Mouse (Mus musculus): ENCODE measurements around the gene Grm1. TPM values are rescaled to one million over a fixed set of nuclear protein-coding genes. Genes with fewer than 3 reads are reported as not detected.

Gene Grm1
- polyA plus RNA-seq, 1 experiment from 2014 or later: 0.04 TPM

DNA sequence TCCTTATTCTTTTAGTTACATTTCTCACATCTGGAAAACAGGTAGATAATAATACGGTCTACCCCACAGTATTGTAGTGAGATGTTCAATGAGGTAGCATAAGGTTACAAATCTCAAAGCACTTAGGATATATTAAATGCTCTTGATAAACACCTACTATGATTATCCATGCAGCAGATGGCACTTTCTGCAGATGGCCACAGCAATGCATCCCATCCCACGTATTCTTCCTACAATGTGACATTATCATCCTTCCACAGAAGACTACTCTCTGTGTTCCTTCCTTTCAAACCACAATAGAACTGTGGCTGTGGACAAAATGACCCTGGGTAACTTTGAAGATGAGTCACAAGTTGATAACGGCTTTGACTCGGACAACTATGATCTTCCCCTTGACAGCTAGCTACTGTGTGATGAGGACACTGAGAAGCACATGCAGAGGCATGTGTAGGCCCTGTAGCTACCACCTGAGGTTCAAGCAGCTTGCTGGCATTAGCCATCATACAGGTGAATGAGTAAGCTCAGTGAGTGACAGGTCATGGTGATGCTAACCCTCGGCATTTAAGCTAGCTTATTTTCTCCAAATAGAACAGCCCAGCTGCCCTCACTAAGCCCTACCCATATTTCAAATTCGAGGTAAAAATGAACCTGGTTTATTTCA, 117.5 kb downstream of the Grm1 start:
- Histone ChIP-seq H3K9me3 (ENCODE audit: low read depth, low read length) (no peaks in the 10 kb centered on the region), H3K27me3 (ENCODE audit: insufficient read depth, low read length) (no peaks in the 10 kb centered on the region), H3K36me3 (ENCODE audit: insufficient read depth) (no peaks in the 10 kb centered on the region), H3K4me3 (ENCODE audit: low read depth, low read length) (no peak overlapping the region), H3K9ac (no peak overlapping the region), H3K4me1 (ENCODE audit: insufficient read depth) (no peaks in the 10 kb centered on the region), H3K27ac (ENCODE audit: low read depth) (no peak overlapping the region), H3K4me2 (no peak overlapping the region)
- no peak for TF ChIP-seq CTCF (IDR thresholded peaks at IDR 0.05; ENCODE audit: low read depth)
- 76% methylated on average over 6 of the region's 6 CpGs for WGBS
- no peak for ATAC-seq (ENCODE audit: insufficient read depth)
- DNase-seq: no peak

DNA sequence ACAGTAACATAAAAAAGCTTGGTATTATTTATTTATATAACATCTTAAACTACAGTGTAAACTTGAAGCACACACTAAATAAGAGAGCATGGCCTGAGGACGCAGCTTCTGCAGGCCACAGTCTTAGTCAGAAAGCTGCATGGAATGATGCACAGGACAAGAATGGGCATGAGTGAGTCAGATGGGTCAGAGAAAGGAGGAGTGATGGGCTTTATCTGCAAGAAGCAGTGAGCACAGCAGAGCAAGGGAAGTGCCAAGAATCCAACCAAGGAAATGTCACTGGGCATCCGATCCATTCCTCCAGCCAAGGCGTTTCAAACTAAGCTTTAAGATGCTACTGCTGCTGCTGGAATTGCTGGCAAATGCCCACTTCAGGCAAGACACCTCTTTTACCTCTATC, 131.6 kb downstream of the Grm1 start:
- Histone ChIP-seq H3K27me3 (ENCODE audit: insufficient read depth, low read length) (no peaks in the 10 kb centered on the region), H3K36me3 (ENCODE audit: insufficient read depth) (no peaks in the 10 kb centered on the region), H3K4me3 (ENCODE audit: low read depth, low read length) (no peak overlapping the region), H3K9ac (no peak overlapping the region), H3K4me1 (ENCODE audit: insufficient read depth) (no peaks in the 10 kb centered on the region), H3K9me3 (ENCODE audit: low read depth, low read length) (no peaks in the 10 kb centered on the region), H3K27ac (ENCODE audit: low read depth) (no peak overlapping the region), H3K4me2 (no peak overlapping the region)
- ATAC-seq (ENCODE audit: insufficient read depth) (no peak), DNase-seq (no peak)
- WGBS: 69% methylated on average over 3 of the region's 3 CpGs
- TF ChIP-seq CTCF (IDR thresholded peaks at IDR 0.05; ENCODE audit: low read depth): no peak

DNA sequence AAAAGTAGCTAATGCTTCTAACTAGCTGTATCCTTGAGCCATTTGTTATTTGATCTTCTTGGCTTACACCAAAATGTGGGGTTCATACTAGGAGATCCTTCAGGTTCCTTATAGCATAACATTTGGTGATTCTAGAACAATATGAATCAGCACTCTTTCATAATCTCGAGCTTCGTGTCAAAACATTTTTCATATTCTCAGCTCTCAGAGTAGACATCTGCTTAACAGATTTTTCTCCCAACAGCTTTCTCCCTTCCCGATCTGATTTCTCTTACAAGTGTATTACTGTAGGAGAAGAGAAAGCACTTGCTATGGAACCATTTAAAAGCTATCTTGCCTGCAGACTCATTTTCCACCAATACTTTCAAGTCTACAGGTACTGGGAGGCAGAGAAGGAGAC, 133.0 kb downstream of the Grm1 start:
- H3K9ac ChIP-seq: no peak overlapping the region
- WGBS: 79% methylated on average over 3 of the region's 3 CpGs
- no peak for TF ChIP-seq CTCF (IDR thresholded peaks at IDR 0.05; ENCODE audit: low read depth)

DNA sequence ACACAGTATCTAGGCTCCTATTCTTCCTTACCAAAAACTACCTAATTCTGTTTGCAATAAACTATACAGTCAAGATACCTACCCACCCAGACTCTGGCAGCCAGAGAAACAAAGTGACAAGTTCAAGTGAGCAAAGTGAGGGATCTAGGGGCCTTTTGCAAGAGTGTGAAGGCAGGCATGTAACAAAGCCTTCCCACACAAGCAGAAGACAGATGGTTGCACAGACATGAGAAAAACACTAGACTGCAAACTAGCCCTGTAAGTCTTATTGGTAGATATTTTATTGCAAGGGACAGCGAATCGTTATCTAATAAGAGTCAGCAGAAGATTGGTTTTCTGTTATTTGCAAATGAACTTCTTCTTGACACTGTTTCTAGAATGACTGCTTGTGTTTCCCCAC, 134.6 kb downstream of the Grm1 start:
- TF ChIP-seq CTCF (IDR thresholded peaks at IDR 0.05; ENCODE audit: low read depth): no peak
- Histone ChIP-seq H3K4me1 (ENCODE audit: insufficient read depth) (no peaks in the 10 kb centered on the region), H3K9ac (no peak overlapping the region), H3K36me3 (ENCODE audit: insufficient read depth) (no peaks in the 10 kb centered on the region), H3K27ac (ENCODE audit: low read depth) (no peak overlapping the region), H3K27me3 (ENCODE audit: insufficient read depth, low read length) (no peaks in the 10 kb centered on the region), H3K4me3 (ENCODE audit: low read depth, low read length) (no peak overlapping the region), H3K9me3 (ENCODE audit: low read depth, low read length) (no peaks in the 10 kb centered on the region), H3K4me2 (no peak overlapping the region)
- 79% methylated on average over 2 of the region's 2 CpGs for WGBS
- ATAC-seq (ENCODE audit: insufficient read depth): no peak
- no peak for DNase-seq

More for the DNA sequence above, 133.0 kb downstream of the Grm1 start:
- Histone ChIP-seq H3K4me2 (no peak overlapping the region), H3K27me3 (ENCODE audit: insufficient read depth, low read length) (no peaks in the 10 kb centered on the region), H3K36me3 (ENCODE audit: insufficient read depth) (no peaks in the 10 kb centered on the region), H3K27ac (ENCODE audit: low read depth) (no peak overlapping the region), H3K9me3 (ENCODE audit: low read depth, low read length) (no peaks in the 10 kb centered on the region), H3K4me3 (ENCODE audit: low read depth, low read length) (no peak overlapping the region), H3K4me1 (ENCODE audit: insufficient read depth) (no peaks in the 10 kb centered on the region)
- ATAC-seq (ENCODE audit: insufficient read depth): no peak
- DNase-seq: no peak

DNA sequence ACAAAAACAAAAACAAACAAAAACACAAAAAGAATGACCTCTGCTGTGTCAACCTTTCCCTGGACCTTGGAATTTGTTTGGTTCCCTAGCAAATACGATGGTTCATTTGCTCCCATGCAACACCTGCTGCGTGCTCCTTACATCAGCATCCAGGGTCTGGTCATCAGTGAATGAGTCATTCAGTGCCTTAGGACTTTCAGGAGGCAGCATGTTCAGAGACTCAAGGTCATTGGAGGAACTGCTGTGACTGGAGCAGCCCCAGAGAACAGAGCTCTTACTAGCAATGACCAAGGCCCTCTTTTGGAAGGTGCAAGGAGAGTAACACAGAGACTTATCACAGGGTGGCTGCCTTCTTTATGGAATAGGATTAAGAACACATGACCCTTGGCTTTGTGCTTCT, 138.2 kb downstream of the Grm1 start:
- 71% methylated on average over 2 of the region's 2 CpGs for WGBS
- H3K9ac ChIP-seq: no peak overlapping the region
- H3K4me1 ChIP-seq (ENCODE audit: insufficient read depth): no peaks in the 10 kb centered on the region

DNA sequence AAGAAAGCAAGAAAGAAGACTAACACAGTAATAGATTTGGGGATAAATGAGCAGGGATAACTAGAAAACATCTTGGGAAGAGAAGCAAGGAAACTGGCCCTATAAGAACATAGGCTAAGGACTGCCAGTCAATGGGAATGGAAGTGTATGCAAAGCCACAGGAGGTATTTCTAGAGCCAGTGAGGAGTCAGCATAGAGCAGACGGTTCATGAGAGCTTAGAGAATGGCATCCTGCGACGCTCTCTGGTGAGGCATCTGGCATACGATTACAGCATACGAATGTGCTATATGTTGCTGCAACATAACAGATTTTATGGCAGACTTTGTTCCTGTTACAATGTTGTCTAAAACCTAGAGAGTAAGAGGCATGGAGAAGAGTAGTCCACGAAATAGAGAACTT, 139.9 kb downstream of the Grm1 start:
- Histone ChIP-seq H3K27ac (ENCODE audit: low read depth) (no peak overlapping the region), H3K36me3 (ENCODE audit: insufficient read depth) (no peaks in the 10 kb centered on the region), H3K9ac (no peak overlapping the region), H3K9me3 (ENCODE audit: low read depth, low read length) (no peaks in the 10 kb centered on the region), H3K4me1 (ENCODE audit: insufficient read depth) (no peaks in the 10 kb centered on the region), H3K4me3 (ENCODE audit: low read depth, low read length) (no peak overlapping the region), H3K4me2 (no peak overlapping the region), H3K27me3 (ENCODE audit: insufficient read depth, low read length) (no peaks in the 10 kb centered on the region)
- TF ChIP-seq CTCF (IDR thresholded peaks at IDR 0.05; ENCODE audit: low read depth): no peak
- ATAC-seq (ENCODE audit: insufficient read depth) (no peak), DNase-seq (no peak)
- WGBS: 88% methylated on average over 6 of the region's 6 CpGs

More for the DNA sequence above, 138.2 kb downstream of the Grm1 start:
- Histone ChIP-seq H3K4me3 (ENCODE audit: low read depth, low read length) (no peak overlapping the region), H3K4me2 (no peak overlapping the region), H3K27me3 (ENCODE audit: insufficient read depth, low read length) (no peaks in the 10 kb centered on the region), H3K36me3 (ENCODE audit: insufficient read depth) (no peaks in the 10 kb centered on the region), H3K9me3 (ENCODE audit: low read depth, low read length) (no peaks in the 10 kb centered on the region), H3K27ac (ENCODE audit: low read depth) (no peak overlapping the region)
- DNase-seq: no peak
- ATAC-seq (ENCODE audit: insufficient read depth): no peak
- TF ChIP-seq CTCF (IDR thresholded peaks at IDR 0.05; ENCODE audit: low read depth): no peak

DNA sequence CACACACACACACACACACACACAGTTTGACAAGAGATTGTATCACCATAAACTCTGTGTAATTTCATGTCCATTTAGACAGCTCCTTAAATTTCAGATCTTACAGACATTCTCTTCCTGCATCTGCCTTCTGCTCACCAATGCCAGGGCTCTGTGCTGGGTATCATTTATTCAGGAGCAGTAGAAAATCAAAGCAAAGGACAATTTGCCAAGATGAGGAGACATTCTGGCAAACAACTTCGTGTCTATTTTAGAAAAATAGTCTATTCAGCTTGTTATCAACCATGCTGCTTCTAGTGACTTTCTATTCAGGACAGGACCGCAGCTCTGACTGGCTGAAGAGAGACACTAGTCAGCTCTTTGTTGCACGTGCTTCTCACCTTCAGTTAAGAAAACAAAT, 146.3 kb downstream of the Grm1 start:
- Histone ChIP-seq H3K4me2 (no peak overlapping the region), H3K9me3 (ENCODE audit: low read depth, low read length) (no peaks in the 10 kb centered on the region), H3K36me3 (ENCODE audit: insufficient read depth) (no peaks in the 10 kb centered on the region), H3K9ac (no peak overlapping the region), H3K4me1 (ENCODE audit: insufficient read depth) (no peaks in the 10 kb centered on the region), H3K27ac (ENCODE audit: low read depth) (no peak overlapping the region), H3K4me3 (ENCODE audit: low read depth, low read length) (no peak overlapping the region), H3K27me3 (ENCODE audit: insufficient read depth, low read length) (no peaks in the 10 kb centered on the region)
- no peak for DNase-seq
- WGBS: 48% methylated on average over 3 of the region's 3 CpGs
- no peak for ATAC-seq (ENCODE audit: insufficient read depth)
- no peak for TF ChIP-seq CTCF (IDR thresholded peaks at IDR 0.05; ENCODE audit: low read depth)

All from lung, embryonic 14.5 days (tissue).